Mouse (Mus musculus): ENCODE data around the gene Sars2.

- TF ChIP-seq CTCF (IDR thresholded peaks at IDR 0.05; ENCODE audit: borderline replicate concordance, insufficient read depth, low read depth, low read length) (peak; percentile 26; the same call in 1 of the 2 replicates), POLR2A (IDR thresholded peaks at IDR 0.05; ENCODE audit: borderline replicate concordance, insufficient read depth, low read length) (no peak)
These were observed 14.0 kb upstream of the Sars2 start for GRCm38 (mm10) chr7:28727649-28728340.

Measured in cerebellum, adult 2 months (tissue).